Mouse (Mus musculus) embryonic facial prominence, embryonic 11.5 days (tissue): ENCODE data around the gene Opcml. TPM values are rescaled to one million over a fixed set of nuclear protein-coding genes. Genes with fewer than 3 reads are reported as not detected.

Experiments used
- ATAC-seq: fragments of 200-750 bp; cut with Nextera tagmentation; replicated peaks from 2 replicates; pipeline ENCODE4 v1.8.0; 2017; ENCODE audit warnings: low read depth; ENCODE audit not compliant: insufficient number of reproducible peaks, low FRiP score, low TSS enrichment
- DNase-seq: peaks from one replicate; pipeline ENCODE4 v3.0.0-alpha.2; 2015; ENCODE audit warnings: low spot score
- H3K27ac ChIP-seq: fragments of 300-500 bp; sonication (generic); replicated peaks from 2 replicates; pipeline ENCODE4 v1.5.1; 2014; ENCODE audit warnings: mild to moderate bottlenecking, low read depth, low read length, control low read depth
- H3K27me3 ChIP-seq: fragments of 300-500 bp; sonication (generic); 2 replicates; pipeline ENCODE4 v1.6.1; 2014; ENCODE audit warnings: mild to moderate bottlenecking, low read length, moderate library complexity, mixed read lengths; ENCODE audit not compliant: control insufficient read depth, insufficient read depth
- H3K36me3 ChIP-seq: fragments of 300-500 bp; sonication (generic); replicated peaks from 2 replicates; pipeline ENCODE4 v1.6.1; 2014; ENCODE audit warnings: low read depth, mild to moderate bottlenecking, low read length, moderate library complexity, mixed read lengths; ENCODE audit not compliant: control insufficient read depth, insufficient read depth
- H3K4me1 ChIP-seq: fragments of 300-500 bp; sonication (generic); 2 replicates; pipeline ENCODE4 v1.6.1; 2014; ENCODE audit warnings: low read length, mixed read lengths; ENCODE audit not compliant: control insufficient read depth, insufficient read depth
- H3K4me2 ChIP-seq: fragments of 300-500 bp; sonication (generic); 2 replicates; pipeline ENCODE4 v1.6.1; 2014; ENCODE audit warnings: low read depth, mild to moderate bottlenecking, control low read depth, low read length, moderate library complexity
- H3K4me3 ChIP-seq: fragments of 300-500 bp; sonication (generic); 2 replicates; pipeline ENCODE4 v1.5.1; 2014; ENCODE audit warnings: low read depth, low read length, control low read depth
- H3K9ac ChIP-seq: fragments of 300-500 bp; sonication (generic); replicated peaks from 2 replicates; pipeline ENCODE4 v1.6.1; 2014; ENCODE audit warnings: mild to moderate bottlenecking, control low read depth, low read length
- H3K9me3 ChIP-seq: fragments of 300-500 bp; sonication (generic); replicated peaks from 2 replicates; pipeline ENCODE4 v1.6.1; 2016; ENCODE audit warnings: mild to moderate bottlenecking, low read length, inconsistent platforms, mixed read lengths; ENCODE audit not compliant: control insufficient read depth
- WGBS: fragments of 180-500 bp; shearing (Covaris S2); extraction: QIAGEN DNeasy Blood & Tissue Kit; methylation state at CpG from one replicate; pipeline ENCODE4 v1.1.7; 2014; 5-methylcytosine and 5-hydroxymethylcytosine counted together
- polyA plus RNA-seq: library from polyadenylated mRNA; unstranded; fragments of >200 nt; fragmentation: Nextera tagmentation; extraction: Ambion mirVana; gene quantifications from 2 replicates; pipeline ENCODE4 v1.2.1, GENCODE M21; 2014

The Opcml gene
- polyA plus RNA-seq, 1 experiment from 2014 or later, result 2.3 TPM

DNA sequence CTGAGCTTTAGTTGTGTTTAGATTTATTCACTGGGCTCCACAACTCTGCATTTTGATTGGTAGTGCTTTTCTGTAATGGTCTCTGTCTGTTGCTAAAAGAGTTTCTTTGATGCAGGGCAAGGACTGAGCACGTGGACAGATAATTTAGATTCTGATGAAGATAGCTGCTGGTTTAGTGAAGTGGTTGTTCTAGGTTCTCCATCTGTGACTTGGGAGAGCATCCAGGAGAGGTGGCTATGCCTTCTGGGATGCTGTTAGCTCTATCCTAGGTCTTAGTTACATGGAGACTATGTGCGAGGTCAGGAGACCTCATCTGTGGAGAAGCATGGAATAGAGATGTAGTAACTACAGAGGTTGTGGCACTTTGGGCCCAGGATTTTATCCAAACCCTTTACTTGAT, 472.3 kb downstream of the Opcml start:
- no peak overlapping the region for H3K4me2 ChIP-seq
- 73% methylated on average over 2 of the region's 2 CpGs for WGBS
- no peaks in the 10 kb centered on the region for H3K36me3 ChIP-seq
- H3K4me3 ChIP-seq, result no peak overlapping the region
- no peak overlapping the region for H3K9ac ChIP-seq
- H3K27me3 ChIP-seq, result no peaks in the 10 kb centered on the region
- no peaks in the 10 kb centered on the region for H3K4me1 ChIP-seq
- DNase-seq (no peak), ATAC-seq (no peak)
- no peak overlapping the region for H3K27ac ChIP-seq
- H3K9me3 ChIP-seq, result no peaks in the 10 kb centered on the region

DNA sequence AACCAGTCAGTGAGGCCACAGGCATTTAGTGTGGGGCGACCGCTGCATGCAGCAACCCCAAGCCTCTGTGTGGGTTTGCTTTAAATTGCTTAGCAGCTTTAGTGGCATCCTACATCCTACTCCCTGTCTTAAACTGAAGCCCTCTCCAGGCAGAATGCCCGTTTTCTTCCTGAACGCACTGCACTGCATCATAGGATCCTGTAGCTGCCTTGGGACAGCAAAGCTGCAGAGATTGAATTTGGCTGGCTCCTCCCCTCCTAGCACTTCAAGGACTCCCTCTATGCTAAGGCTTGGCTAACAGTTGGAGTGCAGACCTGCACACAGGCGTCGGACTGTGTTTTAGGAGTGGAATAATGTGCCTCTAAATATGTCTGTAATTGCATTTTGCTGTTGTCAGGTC, 474.2 kb downstream of the Opcml start:
- no peak overlapping the region for H3K9ac ChIP-seq
- WGBS, result 45% methylated on average over 6 of the region's 6 CpGs
- DNase-seq (no peak), ATAC-seq (no peak)
- H3K4me2 ChIP-seq, result no peak overlapping the region
- H3K36me3 ChIP-seq, result no peaks in the 10 kb centered on the region
- H3K9me3 ChIP-seq, result no peaks in the 10 kb centered on the region
- no peak overlapping the region for H3K4me3 ChIP-seq
- H3K27me3 ChIP-seq, result no peaks in the 10 kb centered on the region
- H3K27ac ChIP-seq, result no peak overlapping the region
- H3K4me1 ChIP-seq, result no peaks in the 10 kb centered on the region

GRCm38 (mm10) chr9:28273816-28274215, 483.2 kb downstream of the Opcml start:
- Histone ChIP-seq H3K27ac (no peak overlapping the region), H3K9me3 (no peaks in the 10 kb centered on the region), H3K4me3 (no peak overlapping the region), H3K27me3 (no peaks in the 10 kb centered on the region), H3K4me2 (no peak overlapping the region), H3K4me1 (no peaks in the 10 kb centered on the region), H3K36me3 (no peaks in the 10 kb centered on the region), H3K9ac (no peak overlapping the region)
- no peak for DNase-seq
- no peak for ATAC-seq
- WGBS, result 95% methylated on average over 2 of the region's 2 CpGs

DNA sequence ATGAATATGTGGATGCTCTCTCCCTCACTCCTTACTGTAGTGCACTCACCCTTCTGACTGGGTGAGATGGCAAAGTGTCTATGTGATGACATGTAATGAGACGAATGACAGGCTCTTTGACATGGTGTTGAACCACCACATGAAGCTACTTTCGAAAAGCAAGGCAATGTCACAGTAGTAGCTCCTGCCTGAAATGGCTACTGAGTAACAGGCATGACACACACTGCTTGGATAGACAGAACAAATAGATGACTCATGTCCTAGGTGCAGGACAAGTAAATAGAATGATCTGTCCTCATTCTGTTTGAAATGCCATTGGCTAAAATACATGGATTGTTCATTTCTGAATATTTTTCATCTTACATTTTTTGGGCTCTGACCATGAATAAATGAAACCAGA, 488.0 kb downstream of the Opcml start:
- no peak for DNase-seq
- Histone ChIP-seq H3K9ac (no peak overlapping the region), H3K4me2 (no peak overlapping the region), H3K36me3 (no peaks in the 10 kb centered on the region), H3K9me3 (no peaks in the 10 kb centered on the region), H3K27ac (no peak overlapping the region), H3K4me1 (no peaks in the 10 kb centered on the region), H3K4me3 (no peak overlapping the region), H3K27me3 (no peaks in the 10 kb centered on the region)
- 88% methylated on average over 2 of the region's 2 CpGs for WGBS
- ATAC-seq, result no peak

DNA sequence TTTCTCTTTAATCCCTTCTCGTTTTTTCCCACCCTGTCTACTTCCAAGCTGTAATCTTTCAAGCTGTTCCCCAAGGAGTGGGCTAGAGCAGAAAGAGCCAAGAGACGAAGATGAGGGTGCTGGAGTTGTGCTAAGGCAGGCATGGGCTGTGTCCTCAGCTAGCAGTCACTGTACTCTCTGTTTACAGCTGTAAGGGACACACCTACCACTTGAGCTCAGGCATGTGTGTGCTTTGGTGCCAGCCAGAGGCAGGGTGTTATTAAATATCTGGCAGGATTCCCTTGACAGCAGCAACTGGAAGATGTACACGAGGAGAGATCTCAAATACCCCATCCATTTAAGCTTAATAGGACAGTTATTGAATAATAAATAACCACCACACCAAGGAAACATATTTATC, 490.4 kb downstream of the Opcml start:
- Histone ChIP-seq H3K27ac (no peak overlapping the region), H3K27me3 (no peaks in the 10 kb centered on the region), H3K36me3 (no peaks in the 10 kb centered on the region), H3K4me1 (no peaks in the 10 kb centered on the region), H3K4me3 (no peak overlapping the region), H3K4me2 (no peak overlapping the region), H3K9me3 (no peaks in the 10 kb centered on the region), H3K9ac (no peak overlapping the region)
- ATAC-seq, result no peak
- WGBS, result 67% methylated on average over 3 of the region's 3 CpGs
- no peak for DNase-seq

GRCm38 (mm10) chr9:28281571-28281970, 491.0 kb downstream of the Opcml start:
- H3K9ac ChIP-seq, result no peak overlapping the region
- DNase-seq (no peak), ATAC-seq (no peak)
- no peak overlapping the region for H3K4me2 ChIP-seq
- WGBS, result 58% methylated on average over 3 of the region's 3 CpGs
- no peaks in the 10 kb centered on the region for H3K27me3 ChIP-seq
- no peak overlapping the region for H3K27ac ChIP-seq
- no peaks in the 10 kb centered on the region for H3K9me3 ChIP-seq
- H3K36me3 ChIP-seq, result no peaks in the 10 kb centered on the region
- no peaks in the 10 kb centered on the region for H3K4me1 ChIP-seq
- no peak overlapping the region for H3K4me3 ChIP-seq

GRCm38 (mm10) chr9:28285016-28285415, 494.4 kb downstream of the Opcml start:
- H3K9me3 ChIP-seq, result no peaks in the 10 kb centered on the region
- no peak overlapping the region for H3K27ac ChIP-seq
- no peak overlapping the region for H3K4me3 ChIP-seq
- DNase-seq (no peak), ATAC-seq (no peak)
- H3K4me1 ChIP-seq, result no peaks in the 10 kb centered on the region
- H3K36me3 ChIP-seq, result no peaks in the 10 kb centered on the region
- H3K9ac ChIP-seq, result no peak overlapping the region
- 86% methylated on average over 3 of the region's 3 CpGs for WGBS
- no peak overlapping the region for H3K4me2 ChIP-seq
- no peaks in the 10 kb centered on the region for H3K27me3 ChIP-seq

- H3K4me3 ChIP-seq, result no peak overlapping the region
- no peaks in the 10 kb centered on the region for H3K9me3 ChIP-seq
- H3K27me3 ChIP-seq, result no peaks in the 10 kb centered on the region
- H3K27ac ChIP-seq, result no peak overlapping the region
- no peak overlapping the region for H3K9ac ChIP-seq
- ATAC-seq (no peak), DNase-seq (no peak)
- 87% methylated on average over 7 of the region's 7 CpGs for WGBS
- no peaks in the 10 kb centered on the region for H3K36me3 ChIP-seq
- H3K4me2 ChIP-seq, result no peak overlapping the region
- H3K4me1 ChIP-seq, result no peaks in the 10 kb centered on the region
Measured at GRCm38 (mm10) chr9:28286384-28286783, 495.8 kb downstream of the Opcml start.
